Mouse (Mus musculus) B cell, adult 62 days (primary cell): ENCODE measurements around the gene Gm29110. TPM values are rescaled to one million over a fixed set of nuclear protein-coding genes. Genes with fewer than 3 reads are reported as not detected.

Experiments
- total RNA-seq: library from RNA; stranded (reverse); gene quantifications from 4 replicates; pipeline ENCODE4 v1.2.4, GENCODE M21; 2023

Gene Gm29110
- not detected in 4 replicates for total RNA-seq

DNA sequence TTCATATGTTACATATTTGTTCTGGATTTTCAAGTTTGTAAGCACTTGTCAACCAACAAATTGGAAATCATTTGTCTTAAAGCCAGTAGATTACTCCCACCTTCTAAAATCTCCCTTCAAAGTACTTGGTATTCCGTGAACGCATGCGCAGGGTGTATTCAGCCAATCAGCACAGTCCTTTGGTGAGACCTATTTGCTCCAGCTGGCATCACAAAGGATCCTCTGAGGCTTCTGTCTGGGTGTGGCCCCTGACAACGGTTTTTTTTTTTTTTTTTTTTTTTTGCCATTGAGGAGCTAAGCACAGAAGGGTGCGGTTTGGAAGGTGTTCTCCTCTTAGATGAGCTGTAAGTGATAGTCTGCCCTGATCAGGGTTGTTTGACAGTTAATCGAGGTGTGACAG, at the start of gene Gm29110:
TSS of gene Gm29110 (plus strand) at position 301 of the 400 bp plus-strand sequence.

Other genes with a start within 250 kb of the Gm29110 start
- gene Gm21913, start 153.4 kb downstream of the Gm29110 start, total RNA-seq: not detected in 4 replicates